Mouse (Mus musculus) large intestine, adult 2 months (tissue): ENCODE measurements at regions not wholly inside any gene's neighbourhood (a gene's known extent, or its start where the extent isn't known, plus 50 kb on each side); places are given as distances from the start of the nearest gene placed in this dataset.
"Not testable (repeated sequence)": the region's sequence is repeated elsewhere in the genome, so short reads cannot be mapped to it uniquely, and the experiment has no call there.

Experiments
- DNase-seq: peaks from one replicate; pipeline ENCODE4 v3.0.0-alpha.2; 2012; ENCODE audit warnings: low read depth, low spot score
- WGBS: fragments of 180-500 bp; shearing (Covaris S2); methylation state at CpG from one replicate; pipeline ENCODE4 v1.1.7; 2018; 5-methylcytosine and 5-hydroxymethylcytosine counted together

DNA sequence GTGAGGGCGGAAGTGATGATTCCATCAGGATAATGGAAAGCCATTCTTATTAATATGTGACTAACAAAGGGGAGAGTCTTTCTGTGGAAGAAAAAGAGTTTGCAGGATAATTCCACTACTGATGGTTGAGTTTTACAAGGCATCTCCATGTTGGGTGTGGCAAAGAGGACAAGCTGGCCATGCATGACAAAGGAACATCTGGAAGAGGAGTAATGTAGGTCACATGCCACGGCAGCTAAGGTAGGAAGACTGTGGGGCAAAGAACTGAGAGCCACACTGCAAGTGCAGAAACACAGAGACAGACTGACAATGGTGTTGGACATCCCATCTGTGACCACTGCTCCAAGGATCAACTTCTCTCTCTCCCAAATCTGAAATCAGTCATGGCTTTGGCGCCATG is 196.4 kb upstream of the Gdi2 start:
- 79% methylated on average over 3 of the region's 3 CpGs for WGBS
- DNase-seq = no peak

- WGBS = 94% methylated on average over 5 of the region's 5 CpGs
- DNase-seq = no peak
Measured at GRCm38 (mm10) chr13:3343611-3344010, 194.3 kb upstream of the Gdi2 start.

DNA sequence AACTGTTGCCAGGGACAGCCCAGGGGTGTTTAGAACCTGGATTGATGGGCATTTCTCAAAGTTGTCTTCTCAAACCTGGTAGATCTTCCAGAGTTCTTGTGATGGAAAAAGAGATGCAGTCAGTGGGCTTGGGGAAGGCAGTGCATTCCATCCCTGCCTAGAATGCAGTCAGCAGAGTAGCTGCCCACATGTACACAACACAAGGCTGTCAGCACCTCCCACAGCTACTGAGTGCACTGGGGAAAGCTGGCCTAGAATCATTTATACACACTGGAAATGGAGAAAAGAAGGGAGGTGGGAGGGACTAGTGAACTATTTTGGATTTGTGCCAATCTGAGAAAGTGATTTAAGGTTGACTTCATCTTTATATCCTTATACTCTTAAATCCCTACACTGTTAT is 183.0 kb upstream of the Gdi2 start:
- not testable (repeated sequence) for DNase-seq

GRCm38 (mm10) chr13:3358079-3358608 is 179.7 kb upstream of the Gdi2 start:
- no peak for DNase-seq
- WGBS = 6% methylated on average over 45 of the region's 45 CpGs

DNA sequence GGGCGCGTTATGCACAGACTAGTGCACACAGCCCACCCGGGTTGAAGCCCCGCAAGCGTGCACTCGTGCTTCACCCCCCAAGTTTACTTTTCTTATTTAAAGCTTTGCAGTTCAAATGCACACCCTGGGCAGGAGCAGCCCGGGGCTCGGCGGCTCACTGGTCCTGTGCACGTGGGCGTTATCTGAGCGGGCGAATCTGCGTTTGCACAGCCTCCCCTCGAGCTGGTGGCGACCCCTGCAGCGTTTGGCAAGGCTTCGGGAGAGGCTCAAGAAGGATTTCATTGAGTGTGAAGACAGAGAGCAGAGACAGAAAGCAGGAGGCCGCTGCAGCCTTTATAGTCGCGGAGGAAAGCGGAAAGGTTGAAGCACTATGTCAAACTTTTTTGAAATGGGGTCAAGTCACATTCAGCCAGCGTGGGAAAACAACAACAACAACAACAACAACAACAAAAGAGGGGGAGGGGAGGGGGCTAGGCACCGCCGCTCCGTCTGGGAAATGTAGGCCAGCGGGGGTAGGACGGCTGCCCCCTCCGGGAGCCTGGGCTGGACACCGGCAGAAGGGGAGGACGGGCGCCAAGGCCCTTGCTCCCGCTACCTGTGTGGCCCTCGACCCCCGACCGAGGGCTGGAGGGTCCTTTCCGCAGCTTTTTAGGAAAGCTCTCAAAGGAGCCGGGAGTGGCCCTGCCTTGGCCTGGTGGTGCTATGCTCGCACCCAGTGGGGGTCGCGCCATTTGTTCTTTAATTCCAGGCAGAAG is 178.7 kb upstream of the Gdi2 start:
- WGBS = under 1% methylated on average over 41 of the region's 41 CpGs
- no peak for DNase-seq

DNA sequence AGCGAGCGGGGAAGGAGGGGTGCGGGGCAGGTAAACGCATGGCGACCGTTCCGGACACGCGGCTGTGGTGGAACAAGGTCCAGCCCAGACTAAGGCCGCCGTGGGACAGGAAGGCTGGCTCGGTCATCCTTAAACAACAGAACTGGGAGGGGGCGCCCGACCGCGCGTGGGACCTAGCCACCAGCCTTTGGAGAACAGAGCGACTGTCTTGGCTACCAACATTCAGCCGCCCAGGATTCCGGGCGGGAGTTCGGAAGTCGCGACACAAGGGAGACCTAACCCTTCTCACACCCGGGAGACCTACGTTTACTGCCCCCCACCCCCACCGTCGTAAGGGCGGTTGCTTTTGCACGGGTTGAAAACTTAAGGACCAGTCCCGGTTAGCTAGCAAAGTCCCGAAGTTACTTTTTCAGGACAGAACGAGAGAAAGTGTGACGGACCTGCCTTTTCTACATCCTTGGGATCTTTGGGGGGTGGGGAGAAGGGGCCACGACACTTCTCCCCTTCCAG is 178.1 kb upstream of the Gdi2 start:
- WGBS = 1% methylated on average over 35 of the region's 35 CpGs
- DNase-seq = not testable (repeated sequence)

DNA sequence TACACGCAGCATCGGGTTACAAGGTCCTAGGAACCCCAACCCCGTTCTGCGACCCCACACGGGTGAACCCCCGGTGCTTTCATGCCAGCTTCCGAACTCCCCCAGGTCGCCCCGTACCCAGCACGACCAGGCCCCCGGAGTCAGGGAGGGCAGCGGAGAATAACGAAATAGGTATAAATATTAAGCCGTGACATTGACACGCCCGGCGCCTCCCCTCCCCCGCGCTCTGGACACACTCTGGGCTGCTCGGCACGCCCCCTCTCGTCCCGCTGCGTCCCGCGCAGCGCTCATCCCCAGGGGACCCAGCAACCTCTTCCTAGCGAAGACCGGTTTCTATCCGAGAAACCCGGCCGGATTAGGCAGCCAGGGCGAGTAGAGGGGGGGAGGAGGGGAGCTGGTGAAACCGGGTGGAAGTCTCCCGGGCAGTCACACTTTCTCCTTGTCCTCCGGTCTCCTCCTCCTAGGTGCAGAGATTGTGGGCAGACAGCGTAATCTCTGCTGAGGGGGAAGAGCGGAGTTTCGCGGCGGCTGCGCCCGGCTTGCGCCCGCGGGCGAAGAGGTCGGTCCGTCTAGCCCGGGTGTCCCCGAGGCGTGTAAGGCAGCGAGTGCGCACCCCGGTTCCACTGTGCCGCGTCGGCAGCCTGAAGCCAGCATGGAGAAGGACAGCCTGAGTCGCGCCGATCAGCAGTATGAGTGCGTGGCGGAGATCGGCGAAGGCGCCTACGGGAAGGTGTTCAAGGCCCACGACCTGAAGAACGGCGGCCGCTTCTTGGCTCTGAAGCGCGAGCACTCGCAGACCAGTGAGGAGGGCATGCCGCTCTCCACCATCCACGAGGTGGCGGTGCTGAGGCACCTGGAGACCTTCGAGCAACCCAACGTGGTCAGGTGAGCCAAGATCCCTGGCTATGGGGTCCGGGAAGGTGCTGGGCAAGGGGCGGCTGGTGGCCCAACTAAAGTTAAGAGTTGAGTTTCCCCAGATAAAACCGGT is 177.1 kb upstream of the Gdi2 start:
- DNase-seq = peak; percentile 21
- WGBS = 1% methylated on average over 82 of the region's 82 CpGs

DNA sequence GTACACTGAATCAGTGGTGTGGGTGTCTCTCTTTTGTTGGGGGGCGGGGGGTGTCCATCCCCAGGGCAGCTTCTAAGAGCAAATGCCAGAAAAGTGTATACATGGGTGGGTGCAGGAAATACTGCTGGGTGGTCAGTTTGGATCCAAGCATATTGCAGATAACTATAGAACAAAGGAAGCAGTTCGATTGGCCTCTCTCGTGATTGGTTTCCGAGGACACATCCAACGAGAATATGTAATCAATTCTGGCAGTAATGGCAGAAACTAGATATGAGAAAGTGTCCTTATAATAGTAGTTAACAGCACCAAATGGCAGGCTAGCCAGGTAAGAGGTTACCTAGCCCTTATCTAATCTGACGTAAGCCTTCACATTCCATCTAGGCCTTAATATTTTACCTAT is 165.2 kb upstream of the Gdi2 start:
- peak; percentile 37 for DNase-seq
- 70% methylated on average over 6 of the region's 6 CpGs for WGBS

GRCm38 (mm10) chr13:3373522-3374220 is 164.2 kb upstream of the Gdi2 start:
- 46% methylated on average over 3 of the region's 3 CpGs for WGBS

DNA sequence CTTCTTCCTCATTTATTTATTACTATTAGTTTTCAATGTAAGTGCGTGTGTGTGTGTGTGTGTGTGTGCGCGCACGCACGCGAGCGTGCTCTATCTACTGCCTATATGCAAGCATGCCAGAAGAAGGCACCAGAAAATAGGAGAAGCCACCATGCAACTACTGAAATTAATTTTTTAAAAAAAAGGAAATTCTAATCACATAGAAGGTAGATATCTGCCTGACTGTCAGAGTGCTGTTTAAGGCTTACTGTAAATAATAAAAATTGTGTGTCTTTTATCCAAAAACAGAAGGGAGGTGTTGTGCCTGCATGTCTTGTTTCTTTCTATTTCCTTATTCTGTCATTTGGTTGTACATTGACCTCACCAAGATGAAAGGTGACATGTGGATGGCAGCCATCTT is 163.1 kb upstream of the Gdi2 start:
- WGBS = 93% methylated on average over 7 of the region's 7 CpGs
- no peak for DNase-seq

More at GRCm38 (mm10) chr13:3373522-3374220, 164.2 kb upstream of the Gdi2 start:
- peak; percentile 65 for DNase-seq

GRCm38 (mm10) chr13:3377801-3378200 is 160.1 kb upstream of the Gdi2 start:
- DNase-seq = not testable (repeated sequence)
- WGBS = 55% methylated on average over 3 of the region's 3 CpGs

DNA sequence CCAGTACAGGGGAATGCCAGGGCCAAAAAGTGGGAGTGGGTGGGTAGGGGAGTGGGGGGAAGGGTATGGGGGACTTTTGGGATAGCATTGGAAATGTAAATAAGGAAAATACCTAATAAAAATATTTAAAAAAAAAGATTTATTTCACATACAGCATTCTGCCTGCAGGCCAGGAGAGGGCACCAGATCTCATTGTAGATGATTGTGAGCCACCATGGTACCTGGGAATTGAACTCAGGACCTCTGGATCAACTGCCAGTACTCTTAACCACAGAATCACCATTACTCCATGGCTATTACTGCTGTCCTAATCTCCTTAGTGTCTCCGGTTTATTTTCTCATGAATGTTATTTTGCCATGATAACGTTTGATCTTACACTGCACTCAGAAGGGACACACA is 132.1 kb upstream of the Gdi2 start:
- not testable (repeated sequence) for DNase-seq
- WGBS = 78% methylated on average over 2 of the region's 2 CpGs

DNA sequence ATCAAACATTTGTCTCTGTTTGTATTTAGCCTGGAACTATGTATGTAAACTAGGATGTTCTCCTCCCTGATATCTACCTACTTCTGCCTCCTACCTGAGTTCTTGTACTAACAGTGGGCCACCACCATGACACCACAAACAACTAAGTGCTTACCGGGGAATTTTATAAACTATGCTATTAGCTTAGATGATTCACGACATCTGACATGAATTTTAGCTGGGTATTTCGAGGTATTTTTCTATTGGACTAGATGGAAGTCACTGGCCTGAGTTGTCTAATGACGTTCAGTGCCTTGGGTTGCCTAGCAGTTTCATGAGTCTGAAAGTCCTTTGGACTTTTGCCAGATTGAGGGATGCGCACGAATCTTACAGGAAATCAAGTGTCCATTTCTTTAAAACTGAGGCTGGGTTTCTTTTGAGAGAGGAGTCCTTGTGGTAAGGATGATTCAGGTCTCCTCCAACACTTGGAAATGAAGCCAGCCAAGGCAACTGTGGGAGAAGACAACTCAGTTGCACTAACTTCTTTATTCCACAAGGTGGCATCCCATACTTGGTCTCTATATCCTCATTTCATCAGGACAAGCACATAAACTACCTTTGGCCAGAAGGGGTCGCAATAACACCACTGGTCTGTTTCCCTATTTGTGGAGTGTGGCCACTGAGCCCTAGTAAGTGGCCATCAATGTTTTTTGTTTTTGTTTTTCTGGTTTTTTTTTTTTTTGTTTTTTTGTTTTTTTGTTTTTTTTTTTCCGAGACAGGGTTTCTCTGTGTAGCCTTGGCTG is 131.4 kb upstream of the Gdi2 start:
- peak; percentile 87 for DNase-seq
- WGBS = 37% methylated on average over 8 of the region's 8 CpGs

DNA sequence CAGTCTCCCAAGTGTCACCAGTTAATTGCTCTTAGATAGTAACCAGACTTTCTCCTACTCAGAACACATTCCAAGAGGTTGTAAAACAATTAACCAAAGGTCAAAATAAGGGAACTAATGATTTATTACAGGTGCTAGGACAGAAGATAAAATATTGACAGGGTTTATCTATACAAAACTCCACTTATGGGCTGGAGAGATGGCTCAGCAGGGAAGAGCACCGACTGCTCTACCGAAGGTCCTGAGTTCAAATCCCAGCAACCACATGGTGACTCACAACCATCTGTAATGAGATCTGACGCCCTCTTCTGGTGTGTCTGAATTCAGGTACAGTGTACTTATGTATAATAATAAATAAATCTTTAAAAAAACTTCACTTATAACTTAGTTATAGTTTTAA is 127.6 kb upstream of the Gdi2 start:
- 16% methylated on average over 3 of the region's 3 CpGs for WGBS
- not testable (repeated sequence) for DNase-seq

- no peak for DNase-seq
- 58% methylated on average over 1 of the region's 1 CpGs for WGBS
Measured at GRCm38 (mm10) chr13:3417026-3417425, 120.8 kb upstream of the Gdi2 start.

GRCm38 (mm10) chr13:3455374-3455773 is 82.5 kb upstream of the Gdi2 start:
- DNase-seq = not testable (repeated sequence)
- WGBS = 49% methylated on average over 6 of the region's 6 CpGs

DNA sequence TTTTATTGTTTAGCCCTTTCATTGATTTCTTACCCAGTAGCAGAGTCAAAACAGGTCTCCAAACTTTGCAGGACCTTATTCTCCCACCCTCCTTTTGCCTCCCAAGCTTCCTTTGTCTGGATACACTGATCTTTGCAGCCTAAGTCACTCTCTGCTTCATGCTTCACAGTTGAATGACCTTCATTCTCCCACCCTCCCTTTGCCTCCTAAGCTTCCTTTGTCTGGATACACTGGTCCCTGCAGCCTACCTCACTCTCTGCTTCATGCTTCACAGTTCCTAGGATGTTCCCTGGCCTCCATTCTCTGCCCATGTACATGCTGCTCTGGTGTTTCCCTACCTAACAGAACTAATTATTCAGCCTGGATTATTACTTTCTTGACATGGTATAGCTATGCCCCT is 61.0 kb upstream of the Gdi2 start:
- DNase-seq = no peak

DNA sequence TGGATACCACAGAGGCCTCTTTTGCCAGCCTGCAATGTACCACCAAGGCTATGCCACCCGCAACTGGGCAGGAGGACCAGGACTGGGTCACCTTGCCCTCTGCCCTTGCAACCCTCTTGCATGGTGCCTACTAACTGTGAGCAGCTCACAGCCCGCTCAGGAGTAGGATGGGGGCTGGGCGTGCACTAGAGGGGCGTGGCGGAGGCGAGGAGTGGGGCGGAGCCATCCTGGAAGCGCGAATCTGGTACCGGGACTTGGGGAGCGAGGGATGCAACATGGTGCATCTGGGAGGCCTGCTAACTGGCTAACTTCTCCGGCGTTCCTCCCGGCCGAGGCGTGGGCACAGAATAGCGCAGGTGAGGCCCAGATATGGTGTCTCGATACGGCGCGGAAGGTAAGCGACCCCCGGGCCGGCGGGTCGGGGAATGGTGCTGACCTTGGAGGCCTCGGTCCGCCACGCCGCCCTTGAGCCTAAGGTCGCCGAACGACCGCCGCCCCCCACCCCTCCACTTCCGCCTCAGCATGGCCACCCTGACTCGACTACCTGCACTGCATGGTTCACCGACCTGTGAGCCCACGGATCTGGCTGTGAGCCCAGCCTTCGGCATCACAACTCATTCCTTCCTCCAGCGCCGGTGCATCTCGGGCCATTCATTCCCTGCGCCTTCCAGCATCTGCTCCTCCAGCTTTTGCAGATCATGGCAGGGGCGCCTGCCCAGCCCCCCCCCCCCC is 59.7 kb upstream of the Gdi2 start:
- peak; percentile 38 for DNase-seq
- WGBS = under 1% methylated on average over 44 of the region's 45 CpGs
